Mouse (Mus musculus) spleen, postnatal 4 days (tissue): Measurements from ENCODE around the gene H2-Ob.
"Not testable (repeated sequence)": the region's sequence is repeated elsewhere in the genome, so short reads cannot be mapped to it uniquely, and the experiment has no call there.

Experiments used
- DNase-seq, 2 experiments: peaks; one replicate each; pipeline ENCODE4 v3.0.0; 2022; ENCODE audit warnings: low spot score in 2 of 2

H2-Ob gene

GRCm38 (mm10) chr17:34207866-34208265, 30.8 kb upstream of the H2-Ob start:
- DNase-seq = peak; percentile 11 to 57

- DNase-seq = peak; percentile 9 to 50
Measured at GRCm38 (mm10) chr17:34208421-34208820, 30.3 kb upstream of the H2-Ob start.

- DNase-seq = peak; percentile 40 to 77
Measured at GRCm38 (mm10) chr17:34209680-34210079, 29.0 kb upstream of the H2-Ob start.

- DNase-seq = peak; percentile 50 to 65
Measured at GRCm38 (mm10) chr17:34210599-34210998, 28.1 kb upstream of the H2-Ob start.

GRCm38 (mm10) chr17:34211746-34212365, 26.8 kb upstream of the H2-Ob start:
- peak; percentile 32 to 67 for DNase-seq

GRCm38 (mm10) chr17:34213936-34214335, 24.8 kb upstream of the H2-Ob start:
- peak; percentile 11 to 55 for DNase-seq

- DNase-seq = peak; percentile 11 to 58
Measured at GRCm38 (mm10) chr17:34215176-34215575, 23.5 kb upstream of the H2-Ob start.

GRCm38 (mm10) chr17:34217216-34217928, 21.3 kb upstream of the H2-Ob start:
- DNase-seq = peak; percentile 10 to 53

GRCm38 (mm10) chr17:34217986-34218385, 20.7 kb upstream of the H2-Ob start:
- peak; percentile 4 to 44 for DNase-seq

- peak; percentile 17 to 56 for DNase-seq
Measured at GRCm38 (mm10) chr17:34218675-34219074, 20.0 kb upstream of the H2-Ob start.

GRCm38 (mm10) chr17:34219096-34219495, 19.6 kb upstream of the H2-Ob start:
- peak; percentile 72 to 90 for DNase-seq

- peak; percentile 10 to 57 for DNase-seq
Measured at GRCm38 (mm10) chr17:34219801-34220200, 18.9 kb upstream of the H2-Ob start.

GRCm38 (mm10) chr17:34220401-34220800, 18.3 kb upstream of the H2-Ob start:
- DNase-seq = not testable (repeated sequence)

GRCm38 (mm10) chr17:34224816-34225215, 13.9 kb upstream of the H2-Ob start:
- DNase-seq = peak; percentile 3 to 37

- DNase-seq = peak; percentile 6 to 46
Measured at GRCm38 (mm10) chr17:34225426-34225825, 13.3 kb upstream of the H2-Ob start.

GRCm38 (mm10) chr17:34225911-34226310, 12.8 kb upstream of the H2-Ob start:
- peak; percentile 35 to 79 for DNase-seq

GRCm38 (mm10) chr17:34230971-34231370, 7.7 kb upstream of the H2-Ob start:
- DNase-seq = peak; percentile 16 to 63

- DNase-seq = peak; percentile 10 to 40
Measured at GRCm38 (mm10) chr17:34232021-34232420, 6.7 kb upstream of the H2-Ob start.

GRCm38 (mm10) chr17:34234926-34235325, 3.8 kb upstream of the H2-Ob start:
- peak; percentile 80 to 88 for DNase-seq

GRCm38 (mm10) chr17:34236691-34237090, 2.0 kb upstream of the H2-Ob start:
- peak; percentile 9 to 55 for DNase-seq

GRCm38 (mm10) chr17:34237741-34238140, 962 bp upstream of the H2-Ob start:
- DNase-seq = peak; percentile 7 to 51

- peak; percentile 19 to 60 for DNase-seq
Measured at GRCm38 (mm10) chr17:34239601-34240041, 918 bp downstream of the H2-Ob start.

- DNase-seq = peak; percentile 10 to 55
Measured at GRCm38 (mm10) chr17:34240366-34240765, 1.7 kb downstream of the H2-Ob start.
